In the genomic region with DNA sequence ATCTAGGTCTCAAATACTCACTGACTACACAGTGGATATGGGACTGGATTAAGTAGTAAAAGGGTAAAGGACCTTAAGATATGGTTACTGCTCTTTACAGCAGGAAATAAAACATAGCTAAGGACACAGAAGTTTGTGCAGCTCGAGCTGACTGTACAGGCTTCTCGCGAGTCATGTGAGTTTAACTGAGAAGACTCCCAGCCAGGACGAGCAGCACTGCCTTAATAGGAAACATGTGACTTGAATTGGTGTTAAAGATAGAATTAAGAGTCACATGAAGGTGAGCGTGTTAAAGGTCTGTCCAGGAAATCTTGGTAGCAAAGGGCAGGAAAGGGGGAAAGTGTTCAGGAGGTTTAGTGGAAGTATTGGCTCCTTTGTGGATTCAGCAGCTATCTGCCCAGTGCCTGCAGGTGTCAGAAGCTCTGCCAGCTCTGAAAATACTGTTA, we compare ENCODE assay signal across 17 mouse cellular contexts. TPM values are rescaled to one million over a fixed set of nuclear protein-coding genes. Genes with fewer than 3 reads are reported as not detected.
DNase-seq lines count a peak whose midpoint lies in the region; ATAC-seq and TF ChIP-seq lines count a peak whose summit lies in the region.
"Had no signal": no experiment of that assay in that cellular context is flagged by ENCODE, and none has a peak within 500 bp of the region (broad histone marks: within the 10 kb centered on the region; RNA-seq: fewer than 3 reads in every experiment).

No protein-coding gene starts in this region.

- 20% methylated on average over 5 of the region's 5 CpGs for WGBS in heart, adult 2 months
- WGBS in intestine, embryonic 15.5 days = 32% methylated on average over 5 of the region's 5 CpGs
- WGBS in macrophage (ENCODE audit: missing documents) = 24% methylated on average over 5 of the region's 5 CpGs
- 77% methylated on average over 5 of the region's 5 CpGs for WGBS in forebrain, embryonic 10.5 days
- 72% methylated on average over 5 of the region's 5 CpGs for WGBS in hindbrain, embryonic 10.5 days

- no peaks in the 10 kb centered on the region; the same call in 1 of the 2 replicates for H3K4me1 ChIP-seq in heart, adult 2 months (ENCODE audit: control insufficient read depth, insufficient read depth, low read length)
- peaks cover 16% of the 10 kb centered on the region for H3K4me1 ChIP-seq in intestine, embryonic 15.5 days (replicated peaks)
- peaks cover 39% of the 10 kb centered on the region for H3K4me1 ChIP-seq in forebrain, embryonic 10.5 days
- H3K4me1 ChIP-seq in hindbrain, embryonic 10.5 days (replicated peaks) = no peaks in the 10 kb centered on the region

- peak; percentile 75 for ATAC-seq in intestine, embryonic 15.5 days
- ATAC-seq: forebrain, embryonic 13.5 days; liver, embryonic 12.5 days had no signal

- no peaks in the 10 kb centered on the region for H3K27me3 ChIP-seq in heart, adult 2 months (ENCODE audit: control insufficient read depth, insufficient read depth, low read length)
- no peaks in the 10 kb centered on the region for H3K27me3 ChIP-seq in intestine, embryonic 15.5 days (replicated peaks)
- H3K27me3 ChIP-seq in forebrain, embryonic 10.5 days (ENCODE audit: poor library complexity, severe bottlenecking) = peaks cover 35% of the 10 kb centered on the region
- H3K27me3 ChIP-seq in hindbrain, embryonic 10.5 days (ENCODE audit: insufficient read depth, poor library complexity, severe bottlenecking) = no peaks in the 10 kb centered on the region
- H3K27me3 ChIP-seq: forebrain, embryonic 13.5 days; hindbrain, embryonic 13.5 days; liver, embryonic 12.5 days had no signal

- no peaks in the 10 kb centered on the region for H3K79me2 ChIP-seq in heart, adult 2 months (replicated peaks; ENCODE audit: control insufficient read depth, insufficient read depth, low read length)
- H3K79me2 ChIP-seq in macrophage (ENCODE audit: inconsistent target) = no peaks in the 10 kb centered on the region

- H3K9ac ChIP-seq in heart, adult 2 months (ENCODE audit: low read depth, low read length) = no peak overlapping the region
- H3K9ac ChIP-seq in intestine, embryonic 15.5 days = no peak overlapping the region
- H3K9ac ChIP-seq: forebrain, embryonic 13.5 days; hindbrain, embryonic 13.5 days; liver, embryonic 12.5 days had no signal

- 0 out of 2 replicates have a peak, but pooled peaks have one; percentile 61 for TF ChIP-seq EP300 in heart, adult 2 months (IDR thresholded peaks at IDR 0.05; ENCODE audit: insufficient read depth, low read depth, low read length)

- H3K27ac ChIP-seq in heart, adult 2 months = peak overlapping the region; percentile 84
- peak overlapping the region; percentile 46; the same call in 1 of the 2 replicates for H3K27ac ChIP-seq in intestine, embryonic 15.5 days
- peak overlapping the region; percentile 48 for H3K27ac ChIP-seq in macrophage
- no peak overlapping the region for H3K27ac ChIP-seq in forebrain, embryonic 10.5 days
- H3K27ac ChIP-seq in hindbrain, embryonic 10.5 days = no peak overlapping the region
- H3K27ac ChIP-seq: forebrain, embryonic 13.5 days; hindbrain, embryonic 13.5 days; liver, embryonic 12.5 days had no signal

- H3K4me2 ChIP-seq in intestine, embryonic 15.5 days (replicated peaks) = no peak overlapping the region
- H3K4me2 ChIP-seq: forebrain, embryonic 13.5 days; hindbrain, embryonic 13.5 days; liver, embryonic 12.5 days had no signal

- no peak overlapping the region for H3K4me3 ChIP-seq in heart, adult 2 months
- no peak overlapping the region for H3K4me3 ChIP-seq in intestine, embryonic 15.5 days (replicated peaks)
- H3K4me3 ChIP-seq in macrophage (ENCODE audit: inconsistent target) = no peak overlapping the region
- H3K4me3 ChIP-seq in forebrain, embryonic 10.5 days = no peak overlapping the region
- no peak overlapping the region for H3K4me3 ChIP-seq in hindbrain, embryonic 10.5 days
- H3K4me3 ChIP-seq: forebrain, embryonic 13.5 days; hindbrain, embryonic 13.5 days; liver, embryonic 12.5 days; myocyte had no signal

- TF ChIP-seq POLR2A in heart, adult 2 months (IDR thresholded peaks at IDR 0.05; ENCODE audit: insufficient read depth, low read depth, low read length) = peak; percentile 43; the same call in 1 of the 2 replicates

- TF ChIP-seq CTCF in heart, adult 2 months (IDR thresholded peaks at IDR 0.05) = no peak

- intact Hi-C loops in heart, adult 2 months (cut with DNase I) = loop anchor here (2.0 kb wide), 1 partner anchor 43 kb away; no protein-coding TSS in a partner anchor
- intact Hi-C loops in heart, postnatal 25 days (cut with DNase I) = no loop called here

- H3K9me3 ChIP-seq in intestine, embryonic 15.5 days = no peaks in the 10 kb centered on the region
- H3K9me3 ChIP-seq in forebrain, embryonic 10.5 days = no peaks in the 10 kb centered on the region
- H3K9me3 ChIP-seq in hindbrain, embryonic 10.5 days = no peaks in the 10 kb centered on the region
- H3K9me3 ChIP-seq: forebrain, embryonic 13.5 days; hindbrain, embryonic 13.5 days; liver, embryonic 12.5 days had no signal

- peak in 1 of 2 experiments; percentile 51 for DNase-seq in heart, adult 2 months
- no peak for DNase-seq in heart, postnatal 25 days (ENCODE audit: low spot score)
- peak; percentile 34 for DNase-seq in adipocyte (ENCODE audit: low spot score)
- DNase-seq in forebrain, embryonic 10.5 days (ENCODE audit: extremely low spot score, low spot score) = no peak
- no peak for DNase-seq in hindbrain, embryonic 10.5 days (ENCODE audit: low spot score)
- no peak for DNase-seq in right cerebral cortex, adult 18-20 months
- DNase-seq: cerebellum, adult 18-20 months; embryo, embryonic 11 days; lung, postnatal 36 days; spleen, adult 18-20 months; thymus, postnatal 14 days had no signal

- no peaks in the 10 kb centered on the region; the same call in 1 of the 2 replicates for H3K36me3 ChIP-seq in heart, adult 2 months (ENCODE audit: control insufficient read depth, insufficient read depth, low read length)
- no peaks in the 10 kb centered on the region for H3K36me3 ChIP-seq in intestine, embryonic 15.5 days
- no peaks in the 10 kb centered on the region for H3K36me3 ChIP-seq in macrophage (ENCODE audit: inconsistent target)
- H3K36me3 ChIP-seq in forebrain, embryonic 10.5 days (replicated peaks) = no peaks in the 10 kb centered on the region
- no peaks in the 10 kb centered on the region for H3K36me3 ChIP-seq in hindbrain, embryonic 10.5 days
- H3K36me3 ChIP-seq: hindbrain, embryonic 13.5 days; liver, embryonic 12.5 days had no signal

RNA-seq across cellular contexts. Expression of gene Slk, which starts 17.5 kb away (rescaled TPM):
- 10 to 100 TPM; 83.8 to 95.3 TPM for total RNA-seq in heart, adult 2 months (2021)
- 14.4 and 33.5 TPM in 2 replicates for polyA plus RNA-seq in heart, adult 2 months (2012; rRNA removed)
- total RNA-seq in heart, postnatal 25 days (2021) = 10 to 100 TPM; 84.7 to 94.1 TPM
- polyA plus RNA-seq in intestine, embryonic 15.5 days (2015; fragmentation: Nextera tagmentation; extraction: Ambion mirVana) = 13.0 and 13.6 TPM in 2 replicates
- total RNA-seq in macrophage (2018; cell fraction: chromatin; rRNA removed) = 100 to 1,000 TPM in 23 of 26 experiments, 10 to 100 TPM in 3; 78.1 to 293 (median 171) TPM
- 10 to 100 TPM; 25.1 to 61.3 (median 41.7) TPM for total RNA-seq in macrophage (2018; cell fraction: cytosol; rRNA removed)
- total RNA-seq in macrophage (2018; cell fraction: nucleus; rRNA removed) = 100 to 1,000 TPM in 13 of 26 experiments, 10 to 100 TPM in 13; 46.3 to 201 (median 102) TPM
- 32.8 to 42.9 TPM (median 42.0 TPM) in 3 replicates for polyA plus RNA-seq in macrophage (2018)
- polyA plus RNA-seq in forebrain, embryonic 10.5 days (2016; fragmentation: Nextera tagmentation; extraction: Ambion mirVana) = 8.8 and 10.3 TPM in 2 replicates
- 5.1 and 7.8 TPM in 2 replicates for polyA plus RNA-seq in hindbrain, embryonic 10.5 days (2016; fragmentation: Nextera tagmentation; extraction: Ambion mirVana)

RNA-seq across cellular contexts. Expression of gene Stn1, which starts 24.7 kb away (rescaled TPM):
- total RNA-seq in heart, adult 2 months (2021) = 10 to 100 TPM; 15.8 to 20.0 TPM
- polyA plus RNA-seq in heart, adult 2 months (2012; rRNA removed) = 15.7 and 16.0 TPM in 2 replicates
- 10 to 100 TPM; 17.8 to 18.9 TPM for total RNA-seq in heart, postnatal 25 days (2021)
- polyA plus RNA-seq in intestine, embryonic 15.5 days (2015; fragmentation: Nextera tagmentation; extraction: Ambion mirVana) = 43.8 and 44.8 TPM in 2 replicates
- total RNA-seq in macrophage (2018; cell fraction: chromatin; rRNA removed) = 10 to 100 TPM in 25 of 26 experiments, 1 to 10 TPM in 1; 7.3 to 45.3 (median 21.4) TPM
- total RNA-seq in macrophage (2018; cell fraction: cytosol; rRNA removed) = 10 to 100 TPM in 25 of 26 experiments, 1 to 10 TPM in 1; 9.8 to 18.2 (median 15.1) TPM
- 10 to 100 TPM in 24 of 26 experiments, 1 to 10 TPM in 2; 5.8 to 45.3 (median 18.7) TPM for total RNA-seq in macrophage (2018; cell fraction: nucleus; rRNA removed)
- polyA plus RNA-seq in macrophage (2018) = 11.7 to 18.7 TPM (median 18.2 TPM) in 3 replicates
- 64.3 and 68.1 TPM in 2 replicates for polyA plus RNA-seq in forebrain, embryonic 10.5 days (2016; fragmentation: Nextera tagmentation; extraction: Ambion mirVana)
- 60.9 and 63.5 TPM in 2 replicates for polyA plus RNA-seq in hindbrain, embryonic 10.5 days (2016; fragmentation: Nextera tagmentation; extraction: Ambion mirVana)

Comparison
In these comparisons a context has a peak if more than half of its experiments do, and no peak if none do; other contexts are left out.
1. H3K27ac ChIP-seq: peak in heart, adult 2 months (single experiment), intestine, embryonic 15.5 days (single experiment) and macrophage (single experiment); none in forebrain, embryonic 10.5 days (single experiment) and hindbrain, embryonic 10.5 days (single experiment).